Mouse (Mus musculus) megakaryocyte, embryonic 14.5 days (primary cell): ENCODE results near the gene Cnpy2.

Source experiments
- FLI1 ChIP-seq: IDR thresholded peaks from 2 replicates; pipeline ENCODE4 v1.6.1; 2012; ENCODE audit warnings: low read length, inconsistent platforms, mixed read lengths
- GATA1 ChIP-seq: IDR thresholded peaks from 3 replicates; pipeline ENCODE4 v1.6.1; 2012; ENCODE audit warnings: mixed read lengths, low read length, inconsistent platforms, borderline replicate concordance

GRCm38 (mm10) chr10:128370021-128370420 lies 47.8 kb downstream of the Cnpy2 start:
- TF ChIP-seq GATA1 (no peak), FLI1 (no peak)
